Mouse (Mus musculus): ENCODE measurements around the gene Drg1.

Gene Drg1

GRCm38 (mm10) chr11:3289803-3290639 lies 23.8 kb upstream of the Drg1 start:
- peak; percentile 78 to 83 for DNase-seq (ENCODE audit: low spot score in 2 of 2)

DNA sequence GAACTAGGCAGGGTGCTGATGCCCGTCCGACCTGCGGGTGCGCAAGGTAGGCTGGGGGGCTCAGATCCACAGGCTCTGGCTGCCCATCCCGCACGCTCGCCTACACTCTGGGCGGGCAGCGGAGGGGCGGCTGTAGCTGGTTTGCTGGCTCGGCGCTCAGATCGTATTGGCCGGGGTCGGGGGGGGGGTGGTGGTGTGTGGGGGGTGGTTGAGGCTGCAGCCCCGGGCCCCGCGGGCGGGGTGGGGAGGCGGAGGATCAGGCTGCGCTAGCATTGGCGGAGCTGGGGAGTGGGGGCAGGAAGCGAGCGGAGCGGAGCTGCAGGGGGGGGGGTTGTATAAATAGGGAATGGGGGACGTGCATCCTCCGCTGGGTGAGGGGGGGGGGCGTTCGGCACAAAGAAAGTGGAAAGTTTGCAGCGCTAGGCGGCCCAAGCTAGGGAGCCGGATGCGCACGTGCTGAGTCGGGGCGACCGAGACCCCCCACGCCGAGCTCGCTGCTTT lies 23.1 kb upstream of the Drg1 start:
- DNase-seq (ENCODE audit: low spot score in 2 of 2): peak; percentile 77 to 79

GRCm38 (mm10) chr11:3288521-3289301 lies 22.5 kb upstream of the Drg1 start, which contains the start of gene Patz1:
Gene Patz1 (plus strand): TSS chr11:3288874.
- DNase-seq (ENCODE audit: low spot score in 2 of 2): no peak

GRCm38 (mm10) chr11:3287921-3288320 lies 21.7 kb upstream of the Drg1 start:
- DNase-seq (ENCODE audit: low spot score in 2 of 2): no peak

DNA sequence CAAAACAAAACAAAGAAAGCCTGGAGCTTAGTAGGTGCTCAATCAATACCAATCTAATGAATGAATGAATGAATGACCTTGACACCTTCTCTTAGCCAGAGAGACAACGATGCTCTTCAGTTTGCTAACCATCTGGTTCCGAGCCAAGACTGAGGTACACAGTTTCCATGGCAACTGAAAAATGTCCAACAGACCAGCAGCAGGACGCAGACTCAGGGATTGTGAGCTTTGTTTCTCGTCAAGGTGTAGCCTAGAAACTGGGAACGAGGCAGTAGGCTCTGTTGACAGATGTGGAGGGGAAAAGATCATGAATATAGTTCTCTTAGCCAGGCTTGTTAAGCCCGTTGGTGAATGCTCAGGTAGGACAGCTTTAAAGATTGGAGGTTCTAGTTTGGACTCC lies 20.9 kb upstream of the Drg1 start:
- no peak for DNase-seq (ENCODE audit: low spot score in 2 of 2)

DNA sequence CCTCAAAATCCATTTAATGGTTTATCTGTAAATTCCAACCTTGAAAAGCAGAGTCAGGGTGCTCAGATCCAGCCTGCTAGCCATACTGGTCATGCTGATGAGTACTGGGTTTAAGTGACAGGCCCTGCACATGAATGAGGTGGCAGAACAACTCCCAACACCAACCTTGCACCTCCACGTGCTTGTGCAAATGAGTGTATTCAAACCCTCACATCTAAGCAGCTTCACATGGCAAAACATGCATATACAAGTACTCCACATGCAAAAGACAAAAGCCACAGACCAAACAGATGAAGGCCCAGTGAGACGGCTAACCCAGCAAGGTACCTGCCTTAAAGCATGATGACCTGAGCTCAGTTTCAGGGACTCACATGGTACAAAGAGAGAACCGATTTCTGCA lies 19.7 kb upstream of the Drg1 start:
- no peak for DNase-seq (ENCODE audit: low spot score in 2 of 2)

- no peak for DNase-seq (ENCODE audit: low spot score in 2 of 2)
Observed at GRCm38 (mm10) chr11:3283645-3284044, 17.4 kb upstream of the Drg1 start.

DNA sequence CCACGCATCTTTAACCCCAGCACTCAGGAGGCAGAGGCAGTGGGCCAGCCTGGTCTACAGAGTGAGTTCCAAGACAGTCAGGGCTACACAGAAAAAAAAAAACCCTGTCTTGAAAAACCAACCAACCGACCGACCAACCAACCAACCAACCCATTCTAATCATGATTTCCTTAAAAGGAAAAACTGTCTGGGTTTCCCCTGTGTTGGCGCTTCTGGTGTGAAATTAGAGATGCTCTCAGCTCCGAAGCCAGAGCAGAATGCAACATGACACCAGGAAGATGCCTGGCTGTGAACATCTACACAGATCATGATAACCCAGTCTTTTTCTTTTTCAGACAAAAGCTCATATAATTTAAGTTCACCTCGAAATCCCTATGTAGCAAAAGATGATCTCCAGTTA lies 16.7 kb upstream of the Drg1 start:
- no peak for DNase-seq (ENCODE audit: low spot score in 2 of 2)

DNA sequence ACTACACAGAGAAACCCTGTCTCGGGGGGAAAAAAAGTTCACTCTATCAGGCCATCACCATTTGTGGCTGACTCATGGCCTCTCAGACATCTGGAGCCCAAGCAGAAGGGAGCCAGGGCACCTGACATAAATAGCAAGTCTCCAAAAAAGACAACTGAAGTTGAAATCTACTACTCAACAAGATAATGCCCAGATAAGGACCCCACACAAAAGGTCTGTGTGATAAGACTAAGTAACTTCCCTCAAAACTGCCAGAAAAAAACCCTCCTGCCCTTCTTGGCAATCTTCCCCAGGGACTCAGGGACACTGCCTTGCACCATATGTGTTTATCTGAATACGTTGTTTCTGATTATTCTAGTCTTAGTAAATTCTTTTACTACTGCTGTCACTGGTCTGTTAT lies 13.5 kb upstream of the Drg1 start:
- DNase-seq (ENCODE audit: low spot score in 2 of 2): no peak

DNA sequence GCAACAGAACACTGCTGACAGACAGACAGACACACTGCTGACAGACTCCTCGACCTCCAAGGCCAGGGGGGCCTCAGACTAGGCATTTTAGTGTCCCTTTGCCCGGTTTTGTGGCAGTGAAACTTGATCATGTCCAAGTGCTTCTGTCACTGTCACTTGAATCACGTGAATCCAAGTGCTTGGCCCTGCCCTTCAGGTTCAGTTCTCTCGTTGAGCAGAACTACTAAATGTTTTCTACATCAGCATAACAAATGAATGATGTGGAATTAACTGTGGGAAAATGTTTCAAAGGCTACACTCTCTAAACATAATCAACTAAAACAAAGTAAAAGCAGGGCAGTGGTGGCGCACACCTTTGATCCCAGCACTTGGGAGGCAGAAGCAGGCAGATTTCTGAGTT lies 12.1 kb upstream of the Drg1 start:
- no peak for DNase-seq (ENCODE audit: low spot score in 2 of 2)

DNA sequence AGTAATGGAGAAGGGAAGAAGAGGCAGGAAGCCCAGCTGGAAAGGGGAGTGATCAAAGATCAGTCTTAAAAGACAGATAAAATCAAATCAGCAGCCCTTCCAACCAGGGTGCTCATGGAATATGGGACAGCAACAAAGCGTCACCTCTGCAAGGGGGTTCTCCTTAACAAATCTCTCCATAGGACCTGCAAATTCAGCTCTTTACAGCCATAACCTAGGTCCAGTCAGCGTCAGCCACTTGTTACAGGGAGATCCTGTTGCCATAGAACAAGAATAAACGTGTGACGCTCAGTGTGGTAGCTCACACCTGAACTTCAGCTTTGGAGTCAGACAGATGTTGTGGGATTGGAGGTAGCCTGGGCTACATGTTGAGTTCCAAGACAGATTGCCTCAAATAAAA lies 3.0 kb upstream of the Drg1 start:
- peak in 1 of 2 experiments; percentile 9 for DNase-seq (ENCODE audit: low spot score in 2 of 2)

DNA sequence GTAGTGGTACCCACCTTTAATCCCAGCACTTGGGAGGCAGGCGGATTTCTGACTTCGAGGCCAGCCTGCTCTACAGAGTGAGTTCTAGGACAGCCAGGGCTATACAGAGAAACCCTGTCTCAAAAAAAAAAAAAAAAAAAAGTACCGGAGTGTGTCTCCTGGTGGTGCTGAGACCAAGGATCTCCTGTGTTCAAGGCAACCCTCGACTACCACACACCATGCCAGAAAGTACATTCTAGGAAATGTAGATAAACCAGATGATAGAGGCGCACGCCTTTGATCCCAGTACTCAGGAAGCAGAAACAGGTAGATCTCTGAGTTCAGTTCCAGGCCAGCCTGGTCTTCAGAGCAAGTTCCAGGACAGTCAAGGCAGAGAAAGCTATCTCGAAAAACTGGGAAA lies 918 bp upstream of the Drg1 start:
- no peak for DNase-seq (ENCODE audit: low spot score in 2 of 2)

DNA sequence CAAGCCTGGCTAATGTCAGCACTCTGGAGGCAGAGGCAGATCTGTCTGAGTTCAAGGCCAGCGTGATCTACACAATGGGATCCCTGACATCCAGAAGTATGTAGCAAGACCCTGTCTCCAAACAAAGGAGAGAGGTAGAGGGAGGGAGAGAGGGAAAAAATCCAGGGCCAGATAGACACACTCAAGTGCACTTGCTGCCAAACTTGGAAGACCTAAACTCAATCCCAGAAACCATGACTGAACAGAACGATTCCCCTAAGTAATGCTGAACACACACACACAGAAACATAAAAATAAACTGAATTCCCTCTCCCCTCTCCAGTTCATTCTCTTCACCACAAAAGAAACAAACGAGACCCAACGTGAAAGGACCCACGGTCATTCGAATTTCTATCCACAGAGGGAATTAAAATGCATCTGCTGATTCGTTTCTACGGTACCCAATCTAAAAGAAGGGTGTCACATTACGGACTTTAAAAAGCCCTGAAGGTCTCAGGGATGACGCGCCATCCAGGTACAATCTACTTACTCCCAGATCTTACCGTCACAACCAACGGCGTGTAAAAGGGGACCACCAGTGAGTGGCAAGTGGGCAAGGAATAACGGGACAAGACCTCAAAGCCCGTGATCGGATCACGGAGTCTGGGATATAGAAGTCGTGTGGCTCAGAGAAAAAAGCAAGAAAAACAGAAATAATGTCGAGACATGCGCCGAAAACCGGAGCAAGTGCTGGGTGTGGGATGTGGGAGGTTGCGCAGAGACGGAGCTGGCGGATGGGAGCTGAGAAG lies 730 bp downstream of the Drg1 start:
- DNase-seq (ENCODE audit: low spot score in 2 of 2): no peak

GRCm38 (mm10) chr11:3259537-3259936 lies 6.7 kb downstream of the Drg1 start:
- DNase-seq (ENCODE audit: low spot score in 2 of 2): no peak

GRCm38 (mm10) chr11:3247387-3247786 lies 18.8 kb downstream of the Drg1 start:
- DNase-seq (ENCODE audit: low spot score in 2 of 2): no peak

- no peak for DNase-seq (ENCODE audit: low spot score in 2 of 2)
Observed at GRCm38 (mm10) chr11:3243771-3244170, 22.4 kb downstream of the Drg1 start.

GRCm38 (mm10) chr11:3242395-3242794 lies 23.8 kb downstream of the Drg1 start:
- DNase-seq (ENCODE audit: low spot score in 2 of 2): no peak

- no peak for DNase-seq (ENCODE audit: low spot score in 2 of 2)
Observed at GRCm38 (mm10) chr11:3235277-3235676, 30.9 kb downstream of the Drg1 start.

DNA sequence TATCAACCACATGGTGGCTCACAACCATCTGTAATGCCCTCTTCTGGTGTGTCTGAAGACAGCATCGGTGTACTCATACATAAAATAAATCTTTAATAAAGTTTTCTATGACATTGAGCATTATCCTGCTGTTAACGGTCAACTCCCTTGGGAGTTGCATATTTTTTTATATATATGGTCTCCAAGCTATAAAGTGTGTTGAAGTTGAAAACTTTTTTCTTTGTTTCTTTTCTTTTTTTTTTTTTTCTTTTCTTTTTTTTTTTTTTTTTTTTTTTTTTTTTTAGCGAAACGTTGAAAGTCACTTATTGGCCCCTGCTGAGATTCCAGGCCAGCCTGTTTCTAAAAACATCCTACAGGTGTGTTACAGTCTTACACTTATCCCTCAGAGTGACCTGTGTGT lies 32.5 kb downstream of the Drg1 start:
- DNase-seq (ENCODE audit: low spot score in 2 of 2): no peak

DNA sequence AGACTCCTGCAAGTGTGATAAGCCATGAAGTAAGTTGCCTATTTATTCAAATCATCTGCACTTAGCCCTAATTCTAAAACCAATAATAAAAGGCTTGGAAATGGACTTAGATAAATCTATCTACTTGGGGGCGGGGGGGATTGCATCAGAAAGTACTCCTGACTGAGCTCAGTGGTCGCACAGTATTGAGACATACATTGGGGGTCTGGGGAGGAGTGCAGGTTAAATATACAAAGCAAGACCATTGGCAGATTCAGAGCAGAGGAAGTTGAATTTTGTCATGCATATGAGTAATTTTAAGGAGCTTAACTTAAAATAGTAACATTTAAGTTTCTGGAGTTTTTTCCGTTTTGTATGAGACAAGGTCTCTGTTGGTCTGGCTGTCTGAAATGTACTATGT lies 34.0 kb downstream of the Drg1 start:
- DNase-seq (ENCODE audit: low spot score in 2 of 2): no peak

- no peak for DNase-seq (ENCODE audit: low spot score in 2 of 2)
Observed at GRCm38 (mm10) chr11:3227113-3227512, 39.1 kb downstream of the Drg1 start.

GRCm38 (mm10) chr11:3223105-3223504 lies 43.1 kb downstream of the Drg1 start:
- DNase-seq (ENCODE audit: low spot score in 2 of 2): no peak
